Mouse (Mus musculus) left cerebral cortex, adult 2 months (tissue): ENCODE measurements at regions not wholly inside any gene's neighbourhood (a gene's known extent, or its start where the extent isn't known, plus 50 kb on each side); places are given as distances from the start of the nearest gene placed in this dataset.

Experiments
- DNase-seq, 2 experiments: peaks; one replicate each; pipeline ENCODE4 v3.0.0; 2021 to 2022; ENCODE audit warnings: low spot score in 2 of 2, mixed read lengths in 1 of 2; ENCODE audit errors: extremely low spot score in 1 of 2
- H3K27ac ChIP-seq: fragments of 200-600 bp; 2 replicates; pipeline ENCODE4 v1.8.1; 2022
- H3K4me3 ChIP-seq: fragments of 200-600 bp; 2 replicates; pipeline ENCODE4 v1.8.1; 2022
- CTCF ChIP-seq: fragments of 200-600 bp; IDR thresholded peaks from 2 replicates; pipeline ENCODE4 v1.8.1; 2022; ENCODE audit warnings: antibody characterized with exemption, mild to moderate bottlenecking, moderate library complexity
- intact Hi-C: fragments of 180-260 bp; cut with DNase I; formaldehyde crosslinking; loops from one replicate; pipeline ENCODE4 v1.15.1; 2025

- Histone ChIP-seq H3K27ac (no peak overlapping the region), H3K4me3 (no peak overlapping the region)
- DNase-seq = no peak
- intact Hi-C loops = no loop called here
- no peak for TF ChIP-seq CTCF
Measured at GRCm38 (mm10) chr13:29136231-29136630, 182.7 kb upstream of the Sox4 start.

- no peak for TF ChIP-seq CTCF
- no peak overlapping the region for H3K27ac ChIP-seq
- intact Hi-C loops = no loop called here
- no peak overlapping the region for H3K4me3 ChIP-seq
- no peak for DNase-seq
Measured at GRCm38 (mm10) chr13:29127499-29127898, 174.0 kb upstream of the Sox4 start.

GRCm38 (mm10) chr13:29123477-29123876 lies 170.0 kb upstream of the Sox4 start:
- no peak for DNase-seq
- intact Hi-C loops = no loop called here
- Histone ChIP-seq H3K4me3 (no peak overlapping the region), H3K27ac (no peak overlapping the region)
- no peak for TF ChIP-seq CTCF

DNA sequence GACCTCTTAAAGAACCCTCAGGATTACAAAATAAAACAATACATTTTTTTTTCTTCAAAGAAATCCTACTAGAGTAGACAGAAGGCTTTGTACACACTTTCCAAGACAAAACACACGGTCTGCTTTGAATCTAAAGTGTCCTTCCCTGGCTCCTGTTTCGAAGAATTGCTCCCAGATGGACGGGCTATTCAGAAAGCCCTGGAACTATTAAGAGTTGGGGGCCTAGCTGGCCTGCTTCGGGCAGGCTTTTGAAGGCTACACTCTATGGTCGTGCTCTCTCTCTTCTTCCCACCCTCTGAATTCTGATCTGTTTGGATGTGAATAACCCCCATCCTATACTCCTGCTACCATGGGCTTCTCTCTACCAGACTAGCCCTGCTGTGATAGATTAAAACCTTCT lies 167.6 kb upstream of the Sox4 start:
- TF ChIP-seq CTCF = no peak
- DNase-seq = no peak
- Histone ChIP-seq H3K4me3 (no peak overlapping the region), H3K27ac (no peak overlapping the region)
- intact Hi-C loops = no loop called here

DNA sequence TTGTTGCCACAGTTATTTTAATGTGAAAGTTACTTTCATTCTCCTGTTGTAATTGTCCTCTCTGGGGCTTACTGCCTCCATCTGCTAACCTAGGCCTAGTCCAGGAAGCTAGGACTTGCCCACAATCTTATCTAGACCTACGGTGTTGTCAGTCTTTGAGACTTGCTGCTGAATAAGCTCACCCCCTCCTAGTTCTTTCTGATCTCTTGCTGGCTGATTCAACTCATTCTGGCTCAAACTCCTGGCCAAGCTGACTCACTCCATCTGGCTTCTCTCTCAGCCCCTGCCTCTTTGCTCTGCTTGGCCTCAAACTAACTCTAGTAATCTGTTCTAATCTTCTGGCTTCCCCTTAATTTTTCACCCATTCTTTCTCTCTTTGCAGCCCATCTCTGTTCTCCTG lies 165.8 kb upstream of the Sox4 start:
- Histone ChIP-seq H3K27ac (no peak overlapping the region), H3K4me3 (no peak overlapping the region)
- DNase-seq = no peak
- TF ChIP-seq CTCF = no peak
- intact Hi-C loops = no loop called here

GRCm38 (mm10) chr13:29114998-29115495 lies 161.5 kb upstream of the Sox4 start:
- Histone ChIP-seq H3K4me3 (no peak overlapping the region), H3K27ac (no peak overlapping the region)
- DNase-seq = no peak
- intact Hi-C loops = no loop called here
- no peak for TF ChIP-seq CTCF

GRCm38 (mm10) chr13:29110127-29110526 lies 156.6 kb upstream of the Sox4 start:
- Histone ChIP-seq H3K27ac (no peak overlapping the region), H3K4me3 (no peak overlapping the region)
- intact Hi-C loops = no loop called here
- DNase-seq = no peak
- TF ChIP-seq CTCF = no peak

- intact Hi-C loops = no loop called here
- H3K27ac ChIP-seq = no peak overlapping the region
- H3K4me3 ChIP-seq = no peak overlapping the region
- no peak for DNase-seq
- TF ChIP-seq CTCF = no peak
Measured at GRCm38 (mm10) chr13:29109064-29109856, 155.7 kb upstream of the Sox4 start.

DNA sequence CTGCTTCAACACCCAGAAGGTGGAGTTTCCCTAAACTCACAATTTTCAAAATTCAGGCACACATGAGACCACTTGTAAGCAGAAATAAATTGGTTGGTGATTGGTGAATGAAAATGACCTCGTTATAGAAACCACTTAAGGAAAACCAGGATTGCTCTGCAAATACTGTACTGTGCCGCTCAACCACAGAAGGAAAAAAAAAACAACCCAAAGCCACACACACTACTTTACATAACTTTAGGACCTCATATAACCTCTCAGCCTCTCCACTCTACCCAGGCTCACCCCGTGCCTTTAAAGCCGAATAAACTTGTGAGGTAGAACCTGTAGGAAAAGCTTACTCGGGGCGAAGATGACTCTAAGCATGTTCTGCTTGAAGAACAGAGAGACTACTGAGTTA lies 154.7 kb upstream of the Sox4 start:
- H3K27ac ChIP-seq = no peak overlapping the region
- intact Hi-C loops = no loop called here
- no peak overlapping the region for H3K4me3 ChIP-seq
- DNase-seq = no peak
- no peak for TF ChIP-seq CTCF

DNA sequence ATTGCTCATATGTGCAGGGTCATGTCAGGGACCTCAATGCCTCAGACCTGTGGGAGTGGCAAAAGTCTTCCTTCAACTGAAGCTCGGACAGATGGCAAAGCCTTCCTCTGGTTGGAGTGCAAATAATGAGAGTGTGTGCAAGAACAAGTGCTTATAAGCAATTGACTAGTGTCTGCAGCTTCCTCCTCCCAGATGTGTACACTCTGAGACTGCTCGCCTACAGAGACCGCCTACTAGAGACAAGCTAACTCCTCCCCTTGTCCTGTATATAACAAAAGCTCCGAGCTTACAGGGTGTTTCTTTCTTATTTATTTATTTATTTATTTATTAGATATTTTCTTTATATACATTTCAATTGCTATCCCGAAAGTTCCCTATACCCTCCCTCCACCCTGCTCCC lies 138.7 kb upstream of the Sox4 start:
- no peak overlapping the region for H3K27ac ChIP-seq
- intact Hi-C loops = no loop called here
- DNase-seq = no peak
- H3K4me3 ChIP-seq = no peak overlapping the region
- TF ChIP-seq CTCF = no peak

- no peak overlapping the region for H3K27ac ChIP-seq
- intact Hi-C loops = no loop called here
- no peak overlapping the region for H3K4me3 ChIP-seq
- DNase-seq = no peak
- no peak for TF ChIP-seq CTCF
Measured at GRCm38 (mm10) chr13:29086854-29087253, 133.3 kb upstream of the Sox4 start.

GRCm38 (mm10) chr13:29081064-29081463 lies 127.6 kb upstream of the Sox4 start:
- intact Hi-C loops = no loop called here
- no peak overlapping the region for H3K4me3 ChIP-seq
- DNase-seq = no peak

GRCm38 (mm10) chr13:29079841-29080240 lies 126.3 kb upstream of the Sox4 start:
- intact Hi-C loops = no loop called here
- TF ChIP-seq CTCF = no peak
- no peak overlapping the region for H3K27ac ChIP-seq
- H3K4me3 ChIP-seq = no peak overlapping the region
- DNase-seq = no peak

More at GRCm38 (mm10) chr13:29081064-29081463, 127.6 kb upstream of the Sox4 start:
- H3K27ac ChIP-seq = no peak overlapping the region
- TF ChIP-seq CTCF = no peak
